Mouse (Mus musculus) fibroblast of lung, adult 2 months (primary cell): ENCODE measurements around the gene Rps6ka5.
A peak's percentile ranks its signal among the peaks of the same experiment; 100 is the strongest.

Experiments
- DNase-seq: peaks from one replicate; pipeline ENCODE4 v3.0.0-alpha.2; 2011; ENCODE audit warnings: low read depth

Gene Rps6ka5

DNA sequence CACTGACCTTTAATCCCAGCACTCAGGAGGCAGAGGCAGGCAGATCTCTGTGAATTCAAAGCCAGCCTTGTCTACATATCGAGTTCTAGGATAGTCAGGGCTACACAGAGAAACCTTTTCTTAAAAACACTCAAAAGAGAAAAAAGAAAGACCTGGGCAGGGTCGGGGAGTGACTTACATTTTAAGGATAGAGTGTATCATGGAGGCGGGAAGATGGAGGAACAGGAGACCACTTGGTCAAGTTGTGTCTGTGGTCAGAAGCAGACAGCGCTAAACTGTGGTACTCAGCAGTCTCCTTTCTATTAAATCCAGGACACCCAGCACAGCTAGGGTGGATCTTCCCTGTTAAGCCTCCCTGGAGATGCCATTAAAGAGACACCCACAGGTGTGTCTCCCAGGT lies at the start of gene Rps6ka5:
Rps6ka5 (minus strand) TSS at position 333 of the 400 bp plus-strand sequence.
- DNase-seq = no peak

GRCm38 (mm10) chr12:100775911-100776581 lies 49.3 kb upstream of the Rps6ka5 start:
- DNase-seq = peak; percentile 67

DNA sequence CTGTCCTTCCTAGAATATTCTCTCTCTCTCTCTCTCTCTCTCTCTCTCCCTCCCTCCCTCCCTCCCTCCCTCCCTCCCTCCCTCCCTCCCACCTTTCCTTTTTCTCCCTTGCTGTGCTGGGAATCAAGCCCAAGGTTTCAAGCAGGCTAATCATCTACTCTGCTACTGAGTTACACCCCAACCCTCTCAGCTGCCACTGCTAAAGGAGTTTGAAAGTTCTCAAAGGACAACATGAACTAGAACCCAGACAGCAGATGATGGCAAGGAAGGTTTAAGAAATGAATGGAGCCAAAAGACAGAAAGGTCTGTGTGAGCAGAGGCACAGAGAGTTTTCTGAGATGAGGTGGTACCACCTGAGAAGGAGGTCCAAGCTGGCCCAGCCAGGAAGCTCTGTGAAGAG lies 48.5 kb upstream of the Rps6ka5 start:
- no peak for DNase-seq

DNA sequence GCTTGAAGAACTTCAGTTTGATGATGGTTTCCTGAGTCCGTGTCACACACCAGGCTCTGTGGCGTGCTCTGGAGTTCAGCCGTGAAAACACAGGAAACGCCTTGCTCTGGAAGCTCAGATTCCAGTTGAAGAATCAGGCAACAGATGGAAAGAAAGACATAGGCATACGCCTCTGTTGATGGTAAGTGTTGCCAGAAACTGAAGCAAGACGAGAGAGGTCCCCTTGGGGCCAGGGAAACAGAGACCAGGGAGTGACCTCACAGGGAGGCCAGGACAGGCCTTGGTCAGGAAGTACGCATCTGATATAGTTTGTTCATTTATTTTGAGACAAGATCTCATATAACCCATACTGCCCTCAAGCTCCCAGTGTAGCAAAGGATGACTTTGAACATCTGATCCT lies 48.0 kb upstream of the Rps6ka5 start:
- DNase-seq = no peak

- DNase-seq = peak; percentile 80
Measured at GRCm38 (mm10) chr12:100772230-100772984, 45.6 kb upstream of the Rps6ka5 start.

- no peak for DNase-seq
Measured at GRCm38 (mm10) chr12:100770765-100771164, 44.0 kb upstream of the Rps6ka5 start.

- DNase-seq = no peak
Measured at GRCm38 (mm10) chr12:100769871-100770270, 43.1 kb upstream of the Rps6ka5 start.

DNA sequence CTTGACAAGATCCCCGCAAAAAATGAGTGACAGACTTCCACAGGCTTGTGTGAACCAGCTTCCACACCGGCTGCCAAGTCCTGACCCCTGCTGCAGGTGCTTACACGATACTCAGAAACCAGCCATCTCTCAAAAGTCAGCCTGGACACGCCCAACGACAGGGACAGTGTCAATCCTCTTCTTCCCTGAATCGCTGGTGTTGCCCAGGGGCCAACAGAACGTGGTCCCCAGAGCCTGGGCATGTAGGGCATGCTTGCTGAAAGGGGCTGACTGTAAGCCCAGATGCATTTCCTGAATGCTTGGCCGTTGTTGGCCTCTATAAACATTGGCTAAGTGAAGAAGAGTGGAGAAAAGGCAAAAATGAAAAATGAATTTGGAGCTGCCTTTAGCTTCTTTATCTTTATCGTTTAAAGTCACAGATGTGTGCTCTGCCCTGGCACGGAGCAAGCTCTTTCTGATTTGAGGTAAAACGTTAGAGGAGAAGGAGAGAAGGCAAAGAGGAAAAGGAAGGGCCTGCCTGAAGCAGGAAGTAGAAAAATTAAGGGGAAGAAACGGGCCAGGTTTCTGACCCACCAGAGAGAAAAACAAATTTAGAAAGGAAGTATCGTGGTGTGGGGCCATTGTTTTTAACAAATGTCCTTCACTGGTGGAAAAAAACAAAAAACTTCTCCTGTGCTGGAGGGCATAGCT lies 37.7 kb upstream of the Rps6ka5 start:
- no peak for DNase-seq

GRCm38 (mm10) chr12:100762663-100763425 lies 36.1 kb upstream of the Rps6ka5 start:
- DNase-seq = no peak

GRCm38 (mm10) chr12:100757427-100757826 lies 30.6 kb upstream of the Rps6ka5 start:
- DNase-seq = no peak

DNA sequence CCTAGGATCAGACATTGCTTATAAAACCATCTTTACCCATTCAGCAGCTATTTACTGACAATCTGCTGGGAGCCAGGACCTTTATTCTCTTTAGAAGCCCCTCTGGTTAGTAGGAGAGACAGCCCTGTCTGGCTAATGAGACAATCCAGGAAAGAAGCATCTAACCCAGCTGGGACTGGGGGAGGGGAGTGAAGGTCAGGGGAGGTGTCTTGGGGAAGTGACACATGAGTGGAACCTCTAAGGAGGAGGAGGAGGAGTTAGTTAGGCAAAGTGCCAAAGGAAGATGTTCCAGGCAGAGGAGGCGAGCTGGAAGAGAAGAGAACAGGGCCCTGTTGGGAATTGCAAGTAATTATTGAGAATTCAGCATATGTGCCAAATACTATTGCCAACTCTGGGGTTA lies 26.9 kb upstream of the Rps6ka5 start:
- DNase-seq = no peak

DNA sequence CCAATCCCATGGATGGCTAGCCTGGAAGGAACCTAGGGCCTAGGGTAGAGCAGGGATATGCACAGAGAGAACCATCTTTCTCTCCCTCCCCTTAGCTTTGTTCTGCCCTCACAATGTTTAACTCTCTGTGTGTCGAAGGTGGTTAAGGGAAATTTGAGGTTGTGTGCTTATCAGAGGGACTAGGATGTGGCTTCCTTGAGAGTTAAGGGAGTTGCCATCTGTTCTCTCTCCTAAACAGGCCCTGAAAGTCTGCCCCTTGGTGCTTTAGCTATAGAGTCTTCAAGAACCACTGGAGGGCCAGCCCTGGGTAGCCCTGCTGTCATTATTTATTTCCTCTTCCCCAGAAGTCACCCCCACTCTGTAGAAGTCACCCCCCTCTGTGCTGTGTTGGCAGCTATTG lies 26.2 kb upstream of the Rps6ka5 start:
- no peak for DNase-seq

DNA sequence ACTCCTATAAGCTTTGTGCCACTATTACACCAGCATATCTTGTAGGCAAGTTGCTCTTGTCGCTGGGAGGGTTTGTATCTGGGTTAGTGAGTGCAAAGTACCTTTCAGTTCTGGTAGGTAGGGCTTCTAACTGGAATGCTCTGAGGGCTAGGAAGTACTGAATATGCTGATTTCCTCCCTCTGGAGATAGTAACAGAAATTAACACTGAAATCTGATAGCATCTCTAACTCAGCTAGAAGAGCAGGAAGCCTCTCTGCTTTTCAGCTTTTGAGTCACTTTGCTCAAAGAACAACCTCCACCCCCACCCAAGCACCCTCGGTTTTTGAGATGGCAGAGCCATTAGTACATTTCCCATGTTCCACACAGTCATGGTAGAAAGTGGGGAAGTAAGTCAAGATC lies 15.7 kb upstream of the Rps6ka5 start:
- no peak for DNase-seq

- DNase-seq = no peak
Measured at GRCm38 (mm10) chr12:100740313-100740712, 13.5 kb upstream of the Rps6ka5 start.

GRCm38 (mm10) chr12:100739011-100739570 lies 12.3 kb upstream of the Rps6ka5 start:
- DNase-seq = no peak

- DNase-seq = no peak
Measured at GRCm38 (mm10) chr12:100738498-100738897, 11.7 kb upstream of the Rps6ka5 start.

DNA sequence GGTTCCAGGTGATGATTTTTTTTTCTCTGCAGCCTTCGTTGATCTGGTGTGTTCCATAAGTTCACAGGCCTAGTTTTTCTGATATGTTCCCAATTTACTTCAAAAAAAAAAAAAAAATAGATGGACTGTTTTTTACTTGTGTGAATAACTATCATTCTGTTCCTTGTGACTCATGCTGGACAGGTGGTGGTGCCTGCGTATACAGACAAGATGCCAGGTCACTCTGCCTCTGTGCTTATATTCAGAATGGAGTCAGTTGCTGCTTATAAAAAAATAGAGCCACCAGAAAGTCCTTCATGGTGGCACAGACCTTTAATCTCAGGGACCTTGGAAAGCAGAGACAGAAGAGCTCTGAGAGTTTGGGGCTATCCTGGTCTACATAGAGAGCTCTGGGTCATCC lies 8.8 kb upstream of the Rps6ka5 start:
- no peak for DNase-seq

GRCm38 (mm10) chr12:100735156-100735555 lies 8.4 kb upstream of the Rps6ka5 start:
- DNase-seq = no peak

GRCm38 (mm10) chr12:100728646-100729485 lies 2.1 kb upstream of the Rps6ka5 start:
- DNase-seq = no peak

- no peak for DNase-seq
Measured at GRCm38 (mm10) chr12:100727891-100728290, 1.1 kb upstream of the Rps6ka5 start.

- no peak for DNase-seq
Measured at GRCm38 (mm10) chr12:100725458-100725786, 1.4 kb downstream of the Rps6ka5 start.
